Mouse (Mus musculus): ENCODE data around the gene Tmco2. TPM values are rescaled to one million over a fixed set of nuclear protein-coding genes. Genes with fewer than 3 reads are reported as not detected.
A peak's percentile ranks its signal among the peaks of the same experiment; 100 is the strongest.
"Not testable (repeated sequence)": the region's sequence is repeated elsewhere in the genome, so short reads cannot be mapped to it uniquely, and the experiment has no call there.

The Tmco2 gene
- total RNA-seq (2021), result not detected
- long read RNA-seq, experiment 1, result 0 reads
- long read RNA-seq, experiment 2, result 0 reads

DNA sequence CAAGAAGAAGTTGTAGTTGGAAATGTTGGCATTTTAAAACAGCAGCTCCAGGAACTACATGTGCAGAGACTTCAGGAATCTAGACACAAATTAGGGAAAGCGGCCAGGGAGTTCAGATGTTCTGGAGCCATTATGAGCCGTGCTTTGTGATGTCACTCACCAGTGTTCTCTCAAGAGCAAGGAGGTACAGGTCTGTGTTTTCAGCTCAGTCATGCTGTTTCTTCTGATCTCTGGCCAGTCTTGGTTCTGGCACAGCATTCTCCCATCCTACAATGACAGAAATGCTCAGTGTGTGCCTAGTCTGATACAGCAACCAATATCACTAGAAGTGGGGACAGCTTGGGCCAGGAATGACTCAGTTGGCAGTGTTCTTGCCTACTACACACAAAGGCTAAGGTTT, at the start of gene Tmco2:
Gene Tmco2 (minus strand): TSS at position 101 of the 400 bp plus-strand sequence.
- no peak for DNase-seq

DNA sequence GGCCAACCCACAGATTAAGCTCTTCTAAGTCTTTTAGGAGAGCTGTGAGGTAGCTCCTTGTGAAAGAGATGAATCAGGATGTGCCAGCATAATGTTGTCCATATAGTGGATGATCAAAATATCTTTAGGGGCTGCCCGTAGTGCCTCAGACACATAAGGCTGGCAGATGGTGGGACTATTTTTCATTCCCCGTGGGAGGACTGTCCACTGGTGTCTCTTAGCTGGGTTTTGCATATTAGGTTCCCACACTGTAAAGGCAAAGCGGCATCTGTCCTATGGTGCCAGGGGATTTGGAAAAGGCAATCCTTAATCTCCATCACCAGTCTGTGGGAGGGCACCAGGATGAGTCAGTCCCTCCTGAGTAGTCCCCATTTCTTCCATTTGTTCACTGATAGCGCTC, 5.7 kb downstream of the Tmco2 start:
- no peak for DNase-seq

DNA sequence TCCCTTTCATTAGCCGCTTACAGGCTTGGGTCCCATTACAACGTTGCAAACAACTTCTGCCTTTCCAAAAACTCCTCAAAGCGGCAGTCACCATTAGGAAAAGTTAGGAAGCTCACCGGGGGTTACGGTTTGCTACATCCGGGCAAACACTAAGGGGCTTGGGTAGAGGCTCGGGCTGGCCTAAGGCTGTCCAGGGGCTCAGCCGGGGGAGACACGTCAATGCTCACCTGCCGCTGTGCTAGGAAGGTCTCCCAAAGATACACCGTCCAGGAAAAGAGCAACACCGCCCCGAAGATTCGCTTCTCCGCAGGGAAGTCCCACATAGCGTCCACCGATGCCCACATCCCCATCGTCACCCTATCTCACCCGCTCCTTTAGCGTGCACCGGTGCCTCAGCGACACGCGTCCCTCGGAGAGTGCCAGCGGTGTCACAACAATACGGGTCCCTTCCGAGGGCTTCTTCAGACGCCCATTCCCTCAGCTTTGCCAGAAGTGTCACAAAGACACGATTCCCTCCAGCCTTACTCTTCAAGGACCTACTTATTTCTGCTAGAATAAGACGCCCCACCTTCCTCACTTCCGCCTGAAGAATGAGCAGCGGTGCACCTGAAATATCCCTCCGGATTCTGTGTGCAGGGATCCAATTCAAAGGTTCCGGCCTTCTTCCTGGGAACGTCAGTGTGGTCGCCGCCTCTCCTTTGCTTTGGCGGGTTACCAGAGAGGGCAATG, 11.2 kb downstream of the Tmco2 start, which contains the start of gene Zmpste24:
Gene Zmpste24 (minus strand): TSS at position 592 of the 729 bp plus-strand sequence.
- DNase-seq, result peak; percentile 78 to 82

DNA sequence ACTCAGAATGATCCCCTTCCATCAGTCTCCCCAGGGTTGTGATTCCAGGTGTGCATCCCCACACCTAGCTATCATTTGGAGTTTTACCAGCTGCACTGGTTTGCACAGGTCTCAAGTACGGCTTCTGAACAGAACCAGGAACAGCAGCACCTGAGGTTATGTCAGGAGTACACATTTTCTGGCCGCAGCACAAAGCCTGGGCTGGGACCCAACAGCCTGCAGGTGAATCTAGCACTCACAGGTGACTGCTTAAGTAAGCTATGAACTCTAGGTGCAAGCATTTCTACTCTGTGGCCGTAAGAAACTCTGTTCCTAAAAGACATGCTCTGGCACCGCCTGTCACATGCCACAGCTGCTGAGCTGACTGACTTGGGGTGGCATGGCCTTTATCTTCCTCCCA, 18.8 kb downstream of the Tmco2 start:
- no peak for DNase-seq

DNA sequence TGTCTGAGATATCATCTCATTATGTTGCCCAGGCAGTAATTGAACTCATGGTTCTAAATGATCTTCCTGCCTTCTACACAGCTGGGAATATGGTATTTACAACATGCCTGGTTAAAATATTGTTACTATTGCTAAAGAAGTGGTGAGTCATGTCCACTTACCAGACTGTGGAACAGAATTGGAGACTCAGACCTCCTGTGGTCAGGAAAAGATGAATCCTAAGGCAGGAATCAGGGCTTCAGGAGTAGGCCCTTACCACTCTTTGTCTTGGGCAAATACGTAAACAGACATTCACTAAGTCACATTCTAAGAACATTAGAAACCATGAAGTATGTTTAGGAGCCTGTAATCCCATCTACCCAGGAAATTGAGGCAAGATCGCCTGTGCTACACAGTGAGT, 20.3 kb downstream of the Tmco2 start:
- no peak for DNase-seq

DNA sequence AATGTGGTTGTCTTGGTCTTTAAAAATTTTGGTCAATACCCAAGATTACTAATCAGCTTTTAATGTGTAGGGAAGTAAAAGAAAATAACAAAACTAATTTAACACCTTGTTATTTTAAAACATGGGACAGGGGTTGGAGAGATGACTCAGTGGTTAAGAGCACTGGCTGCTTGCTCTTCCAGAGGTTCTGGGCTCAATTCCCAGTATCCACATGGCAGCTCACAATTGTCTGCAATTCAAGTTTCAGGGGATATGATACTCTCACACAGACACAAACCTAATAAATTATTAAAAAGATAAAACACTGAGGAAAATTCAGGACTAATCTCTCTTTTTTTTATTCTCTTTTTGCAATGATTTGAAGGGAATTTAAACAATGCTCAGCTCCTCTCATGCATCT, 24.5 kb downstream of the Tmco2 start:
- DNase-seq, result no peak

DNA sequence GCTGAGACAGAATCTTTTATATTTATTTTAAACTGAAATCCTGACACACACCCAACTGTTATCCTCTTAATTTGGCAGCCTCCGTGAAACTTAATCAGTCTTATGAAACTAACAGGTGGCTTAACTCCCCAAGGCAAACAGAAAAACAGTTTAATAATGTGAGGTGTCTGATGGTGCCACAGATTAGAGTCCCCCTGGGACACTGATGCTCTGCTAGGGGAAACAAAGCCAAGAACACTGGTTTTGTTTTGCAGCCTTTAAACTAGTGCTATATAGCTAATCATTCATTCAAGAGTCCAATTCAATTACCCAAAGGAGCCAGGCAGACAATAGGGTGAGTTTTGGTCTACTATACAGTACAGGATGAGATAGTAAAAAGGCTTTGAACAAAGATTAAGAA, 28.6 kb downstream of the Tmco2 start:
- DNase-seq, result no peak

DNA sequence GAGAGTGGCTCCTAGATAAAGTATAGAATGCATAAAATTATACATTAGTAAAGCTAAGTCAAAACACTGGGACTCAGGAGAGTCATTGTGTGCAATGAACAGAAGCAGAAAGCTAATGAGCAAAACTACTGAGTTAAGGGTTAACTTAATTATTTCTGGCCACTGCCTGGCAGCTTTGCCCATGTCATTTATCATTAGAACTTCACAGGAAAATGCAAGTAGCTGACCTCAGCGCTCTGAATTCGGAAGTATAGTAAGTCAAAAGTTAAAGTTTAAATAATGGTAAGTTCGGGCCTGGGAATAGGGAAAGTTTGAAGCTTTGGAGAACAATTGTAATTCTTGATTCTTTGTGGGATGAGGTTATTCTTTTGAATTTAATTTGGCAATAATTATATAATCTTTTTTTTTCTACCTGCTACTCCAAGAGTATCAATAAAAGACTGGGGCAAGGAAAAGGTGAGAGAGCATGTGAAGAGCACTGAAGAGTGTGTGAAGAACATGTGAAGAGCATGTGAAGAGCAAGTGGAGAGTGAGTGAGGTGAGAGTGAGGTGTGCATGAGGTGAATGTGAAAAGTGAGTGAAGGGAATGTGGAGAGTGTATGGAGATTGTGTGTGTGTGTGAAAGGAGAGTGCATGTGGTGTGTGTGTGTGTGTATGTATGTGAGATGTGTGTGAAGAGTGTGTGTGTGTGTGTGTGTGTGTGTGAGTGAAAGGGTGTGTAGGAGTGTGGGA, 30.9 kb downstream of the Tmco2 start:
- no peak for DNase-seq

DNA sequence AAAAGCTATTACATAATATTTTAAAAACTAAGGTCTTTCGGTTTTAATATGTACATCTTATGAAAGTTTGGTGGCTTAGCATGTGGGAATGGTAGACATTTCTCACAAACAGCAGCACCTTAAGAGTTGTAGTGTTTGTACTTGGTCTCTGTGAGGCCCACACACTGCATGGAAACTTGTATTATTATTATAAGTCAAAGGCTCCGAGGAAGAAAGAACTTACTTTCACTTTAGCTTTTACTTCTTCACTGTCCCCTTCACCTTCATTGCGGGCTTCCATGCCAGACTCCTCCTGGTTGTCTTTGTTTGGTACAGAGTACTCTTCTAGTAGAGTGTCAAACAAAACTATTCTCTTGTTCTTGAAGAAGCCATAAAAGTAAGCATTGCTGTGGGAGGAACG, 34.8 kb downstream of the Tmco2 start:
- no peak for DNase-seq

DNA sequence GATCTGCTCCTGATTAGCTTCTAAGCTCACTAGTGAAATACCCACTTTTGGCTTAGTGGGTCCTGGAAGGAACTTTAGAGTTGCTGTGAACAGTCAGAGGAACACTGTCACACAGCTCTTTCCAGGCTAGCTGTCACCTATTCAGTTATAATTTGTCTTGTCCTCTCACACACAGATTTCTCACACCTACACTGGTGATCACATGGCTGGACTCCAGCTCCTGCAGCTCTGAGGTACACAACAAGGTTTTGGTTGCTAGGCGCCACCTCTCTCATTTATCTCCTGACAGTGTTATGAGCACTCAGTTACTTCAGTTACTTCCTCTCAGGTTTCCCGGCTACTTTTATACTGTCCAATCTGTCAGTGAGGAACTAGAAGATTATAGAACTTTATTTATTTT, 43.7 kb downstream of the Tmco2 start:
- DNase-seq, result no peak

DNA sequence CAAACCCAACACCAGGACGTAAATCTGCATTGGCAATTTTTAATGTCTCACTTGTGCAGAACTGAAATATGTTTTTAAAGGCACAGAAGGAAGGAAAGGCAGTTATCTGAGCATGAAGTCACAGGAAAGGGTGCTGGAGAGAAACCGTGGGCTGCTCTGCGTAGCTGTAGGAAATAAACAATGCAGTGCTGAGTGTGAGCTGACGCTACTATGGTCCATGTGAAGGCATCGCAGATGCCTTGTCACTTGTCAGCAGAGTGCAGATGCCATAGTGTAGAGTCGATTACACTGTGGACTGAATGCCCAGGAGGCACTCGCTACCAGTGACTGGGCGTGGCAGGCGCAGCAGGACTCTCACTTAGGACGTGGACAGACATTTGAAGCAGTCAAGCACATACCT, 49.8 kb downstream of the Tmco2 start:
- DNase-seq, result not testable (repeated sequence)

DNA sequence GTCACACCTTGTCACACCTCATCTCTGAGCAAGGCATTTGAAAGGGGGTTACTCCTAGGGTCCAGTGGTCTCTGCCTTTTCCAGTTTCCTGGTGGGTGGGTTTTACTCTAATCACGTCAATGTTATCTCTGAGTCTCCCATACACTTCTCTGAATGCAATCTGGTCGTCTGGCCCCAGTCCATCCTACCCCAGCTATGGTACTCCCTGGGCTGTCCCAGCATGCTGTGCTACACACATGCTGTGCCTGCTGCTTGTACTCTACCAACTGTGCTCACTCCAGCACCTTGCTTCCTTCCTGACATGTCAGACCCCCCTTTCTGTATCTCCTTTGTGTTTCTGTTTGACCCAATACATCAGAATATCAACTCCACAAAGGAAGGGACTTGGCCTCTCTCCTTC, 52.0 kb downstream of the Tmco2 start:
- no peak for DNase-seq

DNA sequence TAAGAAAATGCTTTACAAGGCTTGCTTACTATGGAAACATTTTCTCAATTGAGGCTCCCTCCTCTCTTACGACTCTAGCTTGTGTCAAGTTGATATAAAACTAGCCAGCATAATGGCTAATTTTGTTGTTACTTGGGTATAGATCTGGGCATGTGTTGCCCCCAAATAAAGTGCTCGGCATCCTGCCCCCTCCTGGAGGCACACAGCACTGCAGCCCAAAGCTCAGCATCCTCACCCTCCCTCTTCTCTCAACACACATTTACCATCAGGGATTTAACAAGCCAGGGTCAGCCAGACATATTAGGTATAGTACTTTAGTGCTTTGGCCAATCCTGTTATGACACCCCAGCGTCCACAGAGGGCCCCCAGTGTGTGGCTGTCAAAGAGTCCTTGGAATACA, 52.7 kb downstream of the Tmco2 start:
- peak in 1 of 2 experiments; percentile 12 for DNase-seq

Other genes starting within 250 kb of the Tmco2 start
- gene Exo5, start 184.2 kb downstream of the Tmco2 start, total RNA-seq (2021), result 10 to 100 TPM; 10.0 to 11.1 TPM
- gene Zfp69, start 157.5 kb downstream of the Tmco2 start, total RNA-seq (2021), result 1 to 10 TPM; 1.8 to 2.9 TPM
- gene Smap2, start 92.0 kb downstream of the Tmco2 start, total RNA-seq (2021), result 10 to 100 TPM; 30.8 to 32.1 TPM
- gene Col9a2, start 69.8 kb downstream of the Tmco2 start, total RNA-seq (2021), result under 1 TPM; 0.43 to 0.72 TPM
- gene Zmpste24, start 11.0 kb downstream of the Tmco2 start, total RNA-seq (2021), result 10 to 100 TPM; 49.0 to 52.3 TPM
- gene Rlf, start 105.9 kb upstream of the Tmco2 start, total RNA-seq (2021), result 10 to 100 TPM; 13.9 to 16.9 TPM
- gene Gm12888, start 215.7 kb upstream of the Tmco2 start, total RNA-seq (2021), result not detected